Mouse (Mus musculus) MN1 (cell line): ENCODE data around the gene Adamtsl3.

Source experiments
- DNase-seq: peaks from one replicate; pipeline ENCODE4 v3.0.0-alpha.2; 2016; ENCODE audit warnings: low spot score

Adamtsl3 gene

DNA sequence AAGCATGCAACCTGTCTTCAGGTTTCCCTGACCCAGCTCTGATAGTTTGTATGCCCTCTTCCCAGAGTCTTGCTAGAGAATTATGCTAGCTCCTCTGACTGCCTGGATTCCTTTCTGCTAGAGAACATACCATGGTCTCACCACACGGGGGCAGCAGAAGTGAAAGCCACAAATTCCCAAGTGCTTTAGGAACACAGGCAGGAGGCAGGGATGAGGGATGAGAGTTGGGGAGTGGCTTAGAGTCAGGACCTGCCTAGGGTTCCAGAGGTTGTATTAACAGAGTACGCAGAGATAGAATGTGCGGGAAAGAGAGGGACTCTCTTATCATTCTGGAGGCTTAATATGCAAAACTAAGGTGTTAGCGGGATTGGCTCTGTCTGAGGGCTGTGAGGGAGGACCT is 168.6 kb downstream of the Adamtsl3 start:
- no peak for DNase-seq

- no peak for DNase-seq
Observed at GRCm38 (mm10) chr7:82530583-82530982, 195.1 kb downstream of the Adamtsl3 start.

DNA sequence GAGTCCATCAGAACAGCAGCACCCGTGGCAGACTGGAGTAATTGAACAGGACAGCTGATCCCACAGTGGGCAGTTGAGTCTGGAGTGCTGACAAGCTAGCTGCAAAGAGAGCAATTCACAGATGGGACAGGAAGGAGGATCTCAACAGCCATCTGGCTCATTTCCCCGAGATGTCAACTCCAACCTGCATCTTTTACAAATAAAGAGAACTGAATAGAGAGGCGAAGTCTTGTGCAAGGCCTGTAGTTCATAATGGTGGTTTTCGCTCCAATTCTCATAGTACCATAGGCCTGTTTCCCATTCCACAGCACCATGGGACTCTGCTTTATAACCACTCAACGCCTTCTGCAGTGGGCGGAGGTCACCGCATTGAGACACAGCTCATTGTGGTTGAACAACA is 195.9 kb downstream of the Adamtsl3 start:
- no peak for DNase-seq

DNA sequence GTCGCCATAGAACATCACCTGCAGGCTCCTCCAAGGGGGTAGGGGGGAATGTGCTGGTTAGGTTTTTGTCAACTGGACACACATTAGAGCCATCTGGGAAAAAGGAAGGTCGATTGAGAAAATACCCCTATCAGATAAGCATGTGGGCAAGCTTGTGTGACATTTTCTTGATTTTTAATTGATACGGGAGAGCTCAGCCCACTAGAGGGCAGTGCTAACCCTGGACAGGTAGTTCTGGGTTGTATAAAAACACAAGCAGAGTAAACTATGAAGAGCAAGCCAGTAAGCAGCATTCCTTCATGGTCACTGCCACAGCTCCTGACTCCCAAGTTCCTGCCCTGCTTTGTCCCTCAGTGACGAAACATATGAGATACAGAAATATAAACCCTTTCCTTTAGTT is 197.7 kb downstream of the Adamtsl3 start:
- no peak for DNase-seq

DNA sequence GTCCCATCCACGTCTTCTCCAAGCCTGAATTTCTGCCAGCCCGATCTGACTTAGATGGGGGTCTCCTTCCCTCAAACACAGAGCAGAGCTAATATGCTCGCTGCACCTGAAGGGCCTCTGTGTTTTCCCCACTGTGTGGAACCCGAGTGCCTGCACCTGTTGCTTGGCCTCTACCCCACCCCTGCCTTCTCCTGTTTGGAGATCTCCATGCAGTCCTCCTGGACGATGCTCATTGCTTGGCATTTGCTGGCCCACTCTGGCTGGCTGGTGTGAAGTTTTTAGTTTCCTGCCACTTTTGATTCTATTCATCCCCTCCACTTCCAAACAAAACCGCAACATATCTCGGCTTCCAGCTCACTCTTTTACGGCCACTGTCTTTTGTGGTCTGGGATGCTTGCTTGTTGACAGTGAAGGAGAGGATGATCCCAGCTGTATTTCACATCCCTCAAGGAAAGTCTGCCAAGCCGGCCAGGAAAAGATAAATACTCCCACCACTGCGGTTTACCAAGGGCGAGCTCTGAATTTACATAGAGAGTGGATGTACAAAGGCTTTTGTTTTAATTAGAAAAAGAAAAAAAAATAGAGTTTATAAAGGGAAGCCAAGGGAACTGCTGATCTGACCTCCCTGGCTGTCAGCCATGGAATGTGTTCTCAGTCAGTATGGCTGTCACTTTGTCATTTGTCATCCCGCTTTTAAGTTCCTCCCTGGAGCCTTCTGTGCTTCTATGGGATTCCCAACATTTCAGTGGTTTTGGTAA is 198.4 kb downstream of the Adamtsl3 start:
- no peak for DNase-seq

DNA sequence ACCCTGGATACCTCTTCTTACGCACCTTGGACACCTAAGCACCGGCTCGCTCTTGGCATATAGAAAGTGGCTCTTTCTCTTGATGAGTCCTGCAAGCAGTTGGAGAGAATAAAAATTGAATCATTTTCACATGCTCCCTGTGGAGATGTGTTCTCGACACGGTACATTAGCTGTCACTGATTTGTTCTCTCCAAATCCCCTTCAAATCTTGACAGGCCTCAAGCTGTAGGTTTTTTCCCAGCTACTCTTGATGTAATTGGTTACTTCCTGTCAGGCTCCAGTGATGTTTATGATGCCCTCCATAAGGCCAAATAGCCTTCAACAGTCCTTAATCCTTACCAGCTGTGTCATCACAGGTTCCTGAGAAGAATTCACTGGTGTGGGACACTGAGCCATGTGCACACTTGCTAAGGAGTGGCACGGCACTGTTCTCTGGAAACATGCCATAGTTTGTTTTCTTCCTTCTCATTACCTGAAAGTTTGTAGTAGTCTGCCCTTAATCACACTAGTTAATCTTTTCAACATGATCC is 209.0 kb downstream of the Adamtsl3 start:
- DNase-seq = no peak

- DNase-seq = no peak
Observed at GRCm38 (mm10) chr7:82552005-82552404, 216.5 kb downstream of the Adamtsl3 start.

GRCm38 (mm10) chr7:82555803-82556202 is 220.3 kb downstream of the Adamtsl3 start:
- no peak for DNase-seq

DNA sequence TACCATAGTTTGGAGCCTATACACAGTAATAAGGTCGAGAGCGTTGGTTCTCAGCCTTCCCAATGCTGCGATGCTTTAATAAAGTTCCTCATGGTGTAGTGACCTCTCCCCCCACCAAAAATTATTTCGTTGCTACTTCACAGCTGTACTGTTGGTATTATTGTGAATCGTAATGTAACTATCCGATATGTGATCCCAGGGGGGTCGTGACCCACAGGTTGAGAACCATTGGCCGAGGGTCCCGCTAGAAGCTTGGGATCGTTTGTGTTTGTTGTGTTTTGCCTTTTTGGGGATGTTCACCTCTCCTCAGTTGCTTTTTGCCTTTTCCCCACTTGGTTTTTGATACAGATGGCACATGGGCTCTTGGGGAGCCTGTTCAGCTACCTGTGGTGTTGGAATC is 220.9 kb downstream of the Adamtsl3 start:
- no peak for DNase-seq

DNA sequence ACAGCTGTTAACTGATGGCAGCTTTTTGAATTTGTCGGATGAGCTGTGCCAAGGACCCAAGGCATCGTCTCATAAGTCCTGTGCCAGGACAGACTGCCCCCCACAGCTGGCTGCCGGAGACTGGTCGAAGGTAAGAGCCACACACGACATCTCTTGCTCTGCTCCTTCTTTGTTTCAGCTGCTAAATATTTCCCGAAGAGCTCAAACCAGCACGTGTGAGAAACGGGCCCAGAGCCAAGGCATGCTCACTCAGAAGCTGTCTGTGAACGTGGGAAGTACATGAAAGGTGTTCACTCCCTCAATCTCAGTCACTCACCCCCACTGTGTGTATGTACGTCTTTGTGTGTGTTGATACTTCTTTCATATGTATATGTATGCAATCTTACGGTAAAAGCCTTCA is 221.6 kb downstream of the Adamtsl3 start:
- no peak for DNase-seq

DNA sequence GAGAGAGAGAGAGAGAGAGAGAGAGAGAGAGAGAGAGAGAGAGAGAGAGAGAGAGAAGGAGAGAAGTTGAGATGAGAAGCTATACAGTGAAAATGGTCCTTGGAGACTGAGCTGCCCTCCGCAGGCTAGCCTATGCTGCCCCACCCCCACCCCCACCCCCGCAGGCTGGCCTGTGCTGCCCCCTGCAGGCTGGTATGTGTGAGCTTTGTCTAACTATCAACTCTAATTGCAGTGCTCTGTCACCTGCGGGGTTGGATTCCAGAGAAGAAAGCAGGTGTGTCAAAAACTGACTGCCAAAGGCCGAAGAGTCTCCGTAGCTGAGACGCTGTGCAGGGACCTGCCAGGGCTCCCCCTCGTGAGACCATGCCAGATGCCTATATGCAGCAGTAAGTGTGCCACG is 231.2 kb downstream of the Adamtsl3 start:
- no peak for DNase-seq

- DNase-seq = no peak
Observed at GRCm38 (mm10) chr7:82567811-82568210, 232.3 kb downstream of the Adamtsl3 start.

GRCm38 (mm10) chr7:82572981-82573380 is 237.5 kb downstream of the Adamtsl3 start:
- DNase-seq = no peak

DNA sequence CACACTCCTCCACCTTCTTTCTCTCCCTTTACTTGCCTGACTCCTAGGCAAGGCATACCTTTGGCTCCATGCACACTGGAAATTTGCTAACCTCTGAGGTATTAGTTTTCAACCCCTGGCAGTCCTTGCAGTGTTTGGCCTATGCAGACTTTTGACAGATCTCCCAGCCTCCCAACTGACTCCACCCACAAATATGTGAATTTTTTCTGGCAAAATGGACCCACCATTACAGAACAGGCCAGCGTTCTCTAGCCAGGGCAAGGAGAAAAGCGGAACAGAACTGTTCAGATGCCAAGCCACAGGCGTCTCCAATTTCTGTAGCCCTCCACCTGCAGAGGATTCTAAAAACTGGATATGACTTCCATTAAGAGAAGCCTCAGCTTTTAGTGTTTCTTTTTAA is 244.5 kb downstream of the Adamtsl3 start:
- DNase-seq = no peak

DNA sequence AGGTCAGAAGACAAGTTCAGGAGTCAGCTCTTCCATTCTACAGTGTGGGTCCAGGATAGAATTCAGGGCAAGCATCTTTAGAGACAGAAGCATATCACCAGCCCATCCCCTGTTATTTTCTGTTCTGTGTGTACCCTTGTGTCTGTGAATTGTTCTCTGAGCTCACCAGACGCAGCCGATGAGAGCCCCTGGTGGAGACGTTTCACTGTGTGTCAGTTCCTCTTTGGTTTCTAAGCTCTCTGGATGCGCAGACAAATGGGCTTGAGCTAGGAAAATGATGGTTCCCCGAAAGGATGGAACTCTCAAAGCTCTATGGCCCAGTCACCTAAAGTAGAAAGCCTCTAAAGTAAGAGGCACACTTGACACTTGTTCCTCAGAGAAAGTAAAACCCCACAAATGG is 246.3 kb downstream of the Adamtsl3 start:
- no peak for DNase-seq

GRCm38 (mm10) chr7:82582534-82582933 is 247.0 kb downstream of the Adamtsl3 start:
- DNase-seq = no peak

DNA sequence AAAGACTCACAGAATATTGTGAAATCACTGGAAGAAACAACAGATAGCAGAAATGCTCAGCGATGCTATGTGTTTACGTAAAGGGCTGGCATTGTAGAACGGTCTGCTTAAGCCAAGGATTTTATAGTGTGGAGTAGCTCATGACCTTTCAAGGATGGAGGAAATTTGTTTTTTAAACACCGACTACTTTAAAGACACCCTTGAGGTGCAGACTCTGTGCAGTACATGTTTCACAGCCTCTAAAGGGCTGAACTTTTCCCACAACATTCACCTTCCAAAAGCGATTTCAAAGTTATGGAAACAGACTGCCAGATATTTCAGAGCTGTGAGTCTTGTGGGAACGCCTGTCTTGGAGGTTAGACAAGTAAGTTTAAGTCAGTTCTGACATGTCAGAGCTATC is 255.4 kb downstream of the Adamtsl3 start:
- no peak for DNase-seq

GRCm38 (mm10) chr7:82602008-82602407 is 266.5 kb downstream of the Adamtsl3 start:
- DNase-seq = no peak

DNA sequence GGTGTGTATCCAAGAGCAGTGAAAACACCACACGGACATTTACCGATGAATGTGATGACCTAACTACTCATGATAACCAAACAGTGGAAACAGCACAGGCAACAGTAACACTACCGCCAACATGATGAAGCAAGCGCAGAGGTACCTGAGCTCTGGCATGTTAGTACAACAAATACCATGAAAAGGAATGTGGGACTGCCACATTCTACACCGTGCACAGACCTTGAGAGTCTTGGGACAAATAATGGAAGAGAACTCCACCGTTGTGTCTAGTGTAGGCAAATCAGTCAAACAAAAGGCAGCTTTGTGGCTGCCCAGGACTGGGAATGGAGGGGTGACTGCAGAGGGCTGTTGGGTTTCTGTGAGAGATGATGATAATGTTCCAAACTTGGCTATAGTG is 269.9 kb downstream of the Adamtsl3 start:
- DNase-seq = no peak

- no peak for DNase-seq
Observed at GRCm38 (mm10) chr7:82609629-82610028, 274.1 kb downstream of the Adamtsl3 start.

GRCm38 (mm10) chr7:82625342-82625741 is 289.8 kb downstream of the Adamtsl3 start:
- no peak for DNase-seq

GRCm38 (mm10) chr7:82647183-82647582 is 311.7 kb downstream of the Adamtsl3 start:
- no peak for DNase-seq

- DNase-seq = no peak
Observed at GRCm38 (mm10) chr7:82647909-82648308, 312.4 kb downstream of the Adamtsl3 start.
